Mouse (Mus musculus) heart, adult 9 months (tissue): ENCODE measurements around the gene Rps23.
"Not testable (repeated sequence)": the region's sequence is repeated elsewhere in the genome, so short reads cannot be mapped to it uniquely, and the experiment has no call there.

Source experiments
- DNase-seq, 2 experiments: peaks; one replicate each; pipeline ENCODE4 v3.0.0; 2022; ENCODE audit warnings: low spot score in 2 of 2

The Rps23 gene

DNA sequence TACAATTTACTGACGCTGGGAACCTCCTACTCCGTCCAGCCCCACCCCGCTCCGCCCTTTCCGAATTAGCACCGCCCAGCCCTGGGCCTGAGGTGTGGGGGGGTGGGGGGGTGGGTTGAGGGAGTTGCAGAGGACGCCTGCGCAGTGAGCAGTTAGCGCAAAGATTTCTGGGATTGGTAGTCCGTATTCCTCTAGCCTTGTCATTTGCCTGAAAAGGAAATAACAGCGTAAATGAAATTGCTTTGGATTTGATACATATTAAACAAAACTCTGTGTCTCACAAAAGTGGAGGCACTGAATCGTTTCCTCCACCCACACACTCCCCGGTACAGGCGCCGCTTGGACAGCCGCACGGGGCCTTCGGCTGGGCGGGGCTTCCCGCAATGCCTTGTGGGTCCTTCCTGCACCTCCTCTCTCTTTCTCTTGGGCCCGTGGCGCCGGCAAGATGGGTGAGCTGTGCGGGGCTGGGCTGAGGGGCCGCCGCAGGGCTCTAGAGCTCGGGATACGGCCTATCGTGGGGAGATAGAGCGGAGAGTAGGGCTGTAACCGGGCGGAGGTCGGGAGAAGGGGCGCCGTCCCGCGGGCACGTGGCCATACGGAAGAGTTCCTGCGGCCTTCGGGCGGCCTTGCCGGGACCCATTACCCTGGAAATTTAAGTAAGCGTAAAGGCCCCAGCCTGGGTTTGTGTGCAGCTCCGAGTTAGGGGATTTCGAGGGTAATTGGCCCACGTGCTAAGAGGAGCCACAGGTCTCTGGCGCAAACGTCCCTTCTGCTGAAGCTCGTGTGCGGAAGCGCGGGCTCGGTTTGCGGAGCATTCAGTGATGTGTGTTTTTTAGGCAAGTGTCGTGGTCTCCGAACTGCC lies at the start of gene Rps23:
Gene Rps23, plus strand, starts transcription at position 208 of the 862 bp plus-strand sequence.
- peak; percentile 82 to 91 for DNase-seq

DNA sequence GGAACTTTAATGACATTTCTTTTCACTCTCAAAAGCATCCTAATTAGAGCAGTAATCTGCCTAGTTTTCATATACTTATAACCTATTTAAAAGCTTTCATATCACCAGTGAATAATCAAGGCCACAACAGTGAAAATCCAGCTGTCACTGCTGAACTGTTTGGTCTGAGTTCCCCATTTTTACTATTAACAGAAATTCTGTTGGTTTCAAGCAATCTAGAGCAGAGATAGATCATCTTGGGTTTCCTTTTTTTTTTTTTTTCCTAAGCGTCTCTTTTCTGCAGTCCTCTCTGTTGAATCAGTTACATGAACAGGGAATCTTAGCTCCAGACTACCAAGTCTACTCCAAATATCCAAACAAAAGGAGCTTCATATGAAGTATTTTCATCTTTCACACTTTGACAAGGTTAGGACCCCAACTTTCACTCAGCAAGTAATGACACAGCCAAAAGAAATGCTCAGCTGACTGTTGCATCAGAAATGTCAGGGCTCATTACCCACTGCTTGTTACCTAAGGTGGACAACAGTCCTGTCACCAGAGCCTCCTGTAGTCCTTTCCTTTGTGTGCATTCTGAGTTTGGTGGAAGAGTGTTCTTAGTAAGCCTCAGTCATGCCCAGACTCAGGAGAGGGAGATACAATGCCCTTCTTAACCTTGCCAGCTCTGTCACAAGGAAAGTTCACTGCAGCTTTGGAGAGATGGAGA lies 40.9 kb upstream of the Rps23 start:
- DNase-seq: no peak

DNA sequence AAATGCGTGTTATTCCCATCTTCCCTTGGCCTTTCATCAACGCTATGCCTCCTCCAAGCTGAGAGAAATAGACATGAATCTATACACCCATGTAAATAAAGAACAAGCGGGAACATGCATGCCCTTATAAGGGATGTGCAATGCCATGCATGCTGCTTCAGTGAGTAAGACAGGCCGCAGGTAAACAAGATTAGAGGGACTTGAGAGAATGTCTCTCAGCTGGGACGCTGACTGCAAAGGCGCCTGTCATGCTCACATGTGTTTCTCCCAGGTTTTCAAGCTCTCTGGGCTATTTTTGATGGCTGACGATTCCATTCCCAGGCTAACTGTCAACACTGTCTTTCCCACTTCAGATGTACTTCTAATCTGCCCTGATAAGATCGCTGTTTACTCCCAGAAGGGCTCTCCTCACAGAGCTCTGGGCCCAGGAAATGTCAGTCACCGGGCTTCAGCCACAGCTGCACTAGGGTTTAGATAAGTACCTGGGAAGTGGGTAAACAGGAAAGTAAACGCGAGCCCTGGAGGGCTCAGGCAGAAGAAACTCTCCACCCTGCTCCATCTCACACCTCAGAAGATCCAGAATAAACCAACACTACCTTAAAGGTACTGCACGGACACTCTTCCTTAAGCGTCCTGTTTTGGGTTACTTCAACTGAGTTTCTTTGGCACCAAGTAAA lies 36.8 kb upstream of the Rps23 start:
- peak; percentile 45 to 71 for DNase-seq

DNA sequence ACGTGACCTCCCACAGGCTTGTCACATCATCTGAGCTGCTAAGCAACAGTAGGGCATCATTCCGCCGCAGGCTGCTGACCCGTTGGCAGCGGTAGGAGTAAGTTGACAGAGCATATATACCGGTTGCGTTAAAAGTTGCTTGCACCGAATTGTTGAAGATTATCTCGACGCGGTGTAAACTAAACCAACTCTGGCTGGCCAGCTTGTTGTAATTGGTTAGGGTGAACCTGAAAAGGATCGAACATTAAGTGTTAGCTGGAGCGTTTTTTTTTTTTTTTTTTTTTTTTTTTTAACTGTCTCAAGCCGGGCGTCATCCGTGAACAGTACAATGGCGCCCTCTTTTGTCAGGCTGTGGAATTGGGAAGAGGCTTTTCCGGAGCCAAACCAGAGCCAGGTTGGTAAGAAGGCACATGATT lies 36.2 kb upstream of the Rps23 start:
- peak; percentile 15 to 49 for DNase-seq

DNA sequence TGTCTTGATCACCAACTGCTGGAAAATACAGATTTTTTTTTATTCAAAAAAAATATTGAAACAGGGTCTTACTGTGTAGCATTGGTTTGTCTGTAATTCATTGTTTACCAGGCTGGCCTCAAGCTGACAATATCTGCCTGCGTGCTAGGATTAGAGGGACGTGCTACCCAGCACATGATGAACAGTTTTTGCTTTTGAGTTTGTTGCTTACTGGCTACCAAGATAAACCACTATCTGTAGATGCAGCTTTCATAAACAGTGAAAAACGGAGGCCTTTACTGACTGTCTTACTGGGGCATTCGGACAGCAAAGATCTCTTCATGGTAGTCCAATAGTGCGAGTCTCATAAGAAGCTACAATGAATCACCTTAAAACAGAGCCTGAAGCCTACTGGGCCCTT lies 32.6 kb upstream of the Rps23 start:
- no peak for DNase-seq

DNA sequence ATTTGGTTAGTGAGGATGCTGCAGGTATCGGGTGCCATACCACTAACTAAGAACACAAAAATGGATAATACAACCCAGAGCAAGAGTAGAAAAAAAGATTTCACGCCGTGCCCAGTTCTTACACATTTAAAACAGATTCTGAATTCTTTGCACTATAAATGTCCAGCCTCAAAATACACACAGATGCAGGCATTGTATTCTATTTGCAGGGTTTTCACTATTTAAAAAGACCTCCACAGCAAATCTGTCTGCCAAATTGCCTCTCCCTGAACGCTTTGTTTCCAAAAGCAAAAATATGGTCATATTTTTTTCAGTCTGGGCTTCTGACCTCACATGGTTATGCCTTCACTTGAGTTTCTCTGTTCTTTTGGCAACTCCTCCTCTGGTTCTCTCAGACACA lies 27.9 kb upstream of the Rps23 start:
- no peak for DNase-seq

DNA sequence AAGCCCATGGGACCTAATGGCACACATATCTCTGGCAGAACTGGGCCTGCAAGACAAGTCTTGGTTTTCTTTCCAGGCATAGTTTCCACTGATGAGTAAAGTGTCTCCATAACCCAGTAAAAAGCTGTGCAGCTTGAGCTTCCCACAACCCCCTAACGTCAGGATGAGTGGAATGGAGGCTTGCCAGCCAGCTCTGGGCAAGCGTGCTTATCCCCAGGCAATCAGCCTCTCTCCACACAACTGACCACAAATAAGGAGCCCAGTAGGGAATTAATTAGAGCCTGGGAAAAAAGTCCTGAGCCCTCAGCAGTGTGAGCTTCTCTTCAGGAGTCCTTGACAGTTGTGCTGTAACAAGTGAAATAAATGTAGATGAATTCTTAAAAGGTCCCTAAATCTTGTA lies 26.7 kb upstream of the Rps23 start:
- no peak for DNase-seq

DNA sequence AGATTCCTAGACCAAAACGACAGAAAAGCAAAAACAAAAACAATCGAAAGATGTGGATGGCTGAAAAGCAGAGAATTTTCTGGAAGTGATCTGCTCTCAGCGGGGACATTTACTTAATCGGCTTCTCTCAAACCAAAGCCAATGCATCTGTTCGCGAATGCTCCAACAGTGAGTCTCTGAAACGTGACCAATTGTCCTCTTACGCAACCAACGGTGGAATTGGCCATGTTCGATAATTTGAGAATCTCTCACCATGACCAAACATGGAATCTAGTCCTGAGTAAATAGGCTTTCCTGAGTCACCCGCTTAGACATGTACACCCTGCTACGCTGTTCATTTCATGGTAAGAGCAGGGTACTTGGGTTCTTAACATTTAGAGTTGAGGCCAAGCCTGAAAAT lies 25.9 kb upstream of the Rps23 start:
- no peak for DNase-seq

DNA sequence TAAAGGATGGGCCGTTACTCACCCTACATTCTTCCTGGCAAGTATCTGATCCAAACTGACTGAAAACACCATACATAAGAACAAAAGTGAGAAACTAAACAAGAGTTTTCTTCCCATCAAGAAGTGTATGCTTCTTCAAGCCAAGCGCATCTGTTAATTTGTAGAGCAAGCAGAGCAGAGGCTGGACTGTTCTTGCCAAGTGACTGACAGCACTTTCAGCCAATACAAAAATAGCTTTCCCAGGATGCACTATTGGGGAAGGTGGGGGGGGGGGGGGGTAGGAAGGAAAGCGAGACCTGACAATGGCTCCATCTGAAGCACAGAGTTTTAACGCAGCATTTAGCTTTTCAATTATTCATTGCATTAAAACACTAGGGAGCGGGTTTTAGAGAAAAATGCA lies 17.6 kb upstream of the Rps23 start, which contains the start of gene Atp6ap1l:
Gene Atp6ap1l, minus strand, starts transcription at position 180 of the 400 bp plus-strand sequence.
- DNase-seq: no peak

DNA sequence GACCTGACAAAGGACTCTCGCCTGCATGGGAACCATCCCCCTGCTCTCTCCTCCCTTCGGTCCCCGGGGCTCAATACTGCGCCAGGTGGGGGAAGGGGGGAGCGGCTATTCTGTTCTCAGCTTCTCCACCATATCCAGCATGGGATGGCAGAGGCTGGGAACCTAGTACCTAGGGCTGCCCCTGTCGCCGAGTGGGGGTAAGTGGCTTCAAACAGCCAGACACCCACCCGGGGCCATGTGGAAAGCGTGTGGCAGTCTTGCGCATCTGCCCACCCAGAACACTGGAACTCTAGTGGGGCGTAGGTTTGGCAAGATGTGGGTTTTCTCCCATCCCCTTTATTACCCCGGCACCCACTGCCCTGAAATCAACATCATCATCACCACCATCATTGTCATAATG lies 15.4 kb upstream of the Rps23 start:
- DNase-seq: no peak

DNA sequence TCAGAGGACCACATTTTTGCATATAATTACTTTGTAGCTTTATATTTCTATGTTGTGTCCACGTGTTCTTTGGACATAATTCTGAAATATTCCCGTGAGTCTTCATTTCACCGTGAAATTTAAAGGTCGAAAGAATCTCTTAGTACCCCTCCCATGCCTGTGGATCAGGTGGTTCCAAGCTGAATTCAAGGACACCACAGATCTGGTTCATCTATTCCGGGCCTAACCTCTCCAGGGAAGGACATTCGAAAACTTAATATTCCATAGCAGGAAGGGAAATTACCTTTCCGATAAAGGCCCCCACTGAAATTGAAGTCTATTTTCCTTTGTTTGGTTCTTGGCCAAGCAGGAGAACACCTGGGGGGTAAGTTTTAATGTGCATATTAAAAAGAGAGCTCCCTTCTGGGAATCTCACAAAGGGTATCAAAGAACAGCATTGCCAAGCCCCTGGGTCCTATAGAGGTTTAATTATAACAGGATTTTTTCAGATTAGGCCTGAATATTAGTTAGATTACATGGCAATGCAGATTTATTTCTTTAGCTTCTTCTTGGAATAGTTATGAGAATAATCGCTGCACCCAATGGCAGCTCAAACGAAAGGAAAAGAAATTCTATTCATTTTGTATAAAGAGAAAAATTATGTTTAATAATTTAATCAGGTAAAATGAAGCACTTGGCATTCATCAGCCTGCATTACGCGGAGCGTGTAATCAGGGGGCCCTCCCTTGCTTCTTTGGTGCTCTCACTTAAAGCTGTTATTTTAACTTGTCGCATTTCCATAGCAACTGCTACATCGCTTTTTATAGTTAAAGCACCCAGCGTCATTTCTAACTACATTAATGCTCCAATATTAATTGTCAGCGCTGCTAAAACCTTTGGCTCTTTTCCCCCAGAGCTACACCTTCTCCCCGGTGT lies 9.7 kb upstream of the Rps23 start:
- DNase-seq: no peak

DNA sequence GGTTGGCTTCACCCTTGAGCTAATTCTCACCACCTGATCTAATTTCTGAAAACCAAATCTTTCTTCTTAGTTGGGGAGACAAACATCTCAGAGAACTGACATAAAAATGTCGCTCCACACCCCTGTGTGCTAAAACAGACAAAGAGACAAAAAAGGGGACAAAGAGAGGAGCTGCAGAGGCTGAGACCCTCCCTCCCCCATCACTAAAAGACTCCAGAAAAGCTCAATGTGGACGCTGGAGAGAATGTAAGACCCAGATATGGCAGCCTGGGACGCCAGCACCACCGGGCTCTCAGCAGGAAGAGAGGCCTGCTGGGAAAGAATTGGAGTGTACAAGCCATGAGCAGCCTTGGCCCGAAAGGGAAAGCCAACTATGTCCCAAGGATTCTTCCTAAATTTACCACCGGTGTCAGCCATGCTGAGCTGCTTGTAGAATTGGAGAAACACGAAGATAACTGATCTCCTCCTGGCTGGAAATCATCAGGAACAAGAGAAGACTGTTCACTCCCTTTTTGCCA lies 9.0 kb upstream of the Rps23 start:
- no peak for DNase-seq

DNA sequence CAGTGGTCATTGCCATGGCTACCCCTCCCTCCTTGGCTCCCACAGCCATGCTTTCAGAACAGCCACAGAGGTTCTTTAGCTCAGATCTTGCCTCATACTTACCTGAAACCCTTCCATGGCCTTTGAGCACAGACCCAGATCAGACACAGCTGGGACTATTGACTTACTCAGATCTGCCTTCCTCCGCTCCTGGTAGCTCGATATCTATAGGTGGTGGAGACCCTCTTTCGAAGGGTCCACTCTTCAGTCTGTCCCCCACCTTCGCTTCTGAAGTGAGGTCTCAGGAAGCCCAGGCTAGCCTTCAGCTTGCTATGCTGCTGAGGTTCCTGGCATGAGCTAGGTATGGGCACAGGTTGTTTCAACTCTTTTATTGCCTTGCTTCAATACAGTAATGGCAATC lies 8.0 kb upstream of the Rps23 start:
- DNase-seq: no peak

DNA sequence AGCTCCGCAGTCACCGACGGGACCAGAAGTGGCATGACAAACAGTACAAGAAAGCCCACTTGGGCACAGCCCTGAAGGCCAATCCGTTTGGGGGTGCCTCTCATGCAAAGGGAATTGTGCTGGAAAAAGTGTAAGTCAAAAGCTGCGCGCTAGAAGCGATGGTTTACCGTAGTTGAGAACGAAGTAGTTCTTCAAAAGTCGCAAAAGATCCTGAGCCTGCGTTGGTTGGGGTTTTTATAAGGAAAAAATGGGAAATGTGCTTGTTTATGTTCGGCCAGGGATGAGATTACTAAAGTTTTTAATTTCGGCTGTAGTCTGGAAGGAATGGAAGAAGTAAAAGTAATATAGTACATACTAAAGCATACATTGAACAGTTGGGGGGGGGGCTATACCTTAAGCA lies 859 bp downstream of the Rps23 start:
- DNase-seq: not testable (repeated sequence)

DNA sequence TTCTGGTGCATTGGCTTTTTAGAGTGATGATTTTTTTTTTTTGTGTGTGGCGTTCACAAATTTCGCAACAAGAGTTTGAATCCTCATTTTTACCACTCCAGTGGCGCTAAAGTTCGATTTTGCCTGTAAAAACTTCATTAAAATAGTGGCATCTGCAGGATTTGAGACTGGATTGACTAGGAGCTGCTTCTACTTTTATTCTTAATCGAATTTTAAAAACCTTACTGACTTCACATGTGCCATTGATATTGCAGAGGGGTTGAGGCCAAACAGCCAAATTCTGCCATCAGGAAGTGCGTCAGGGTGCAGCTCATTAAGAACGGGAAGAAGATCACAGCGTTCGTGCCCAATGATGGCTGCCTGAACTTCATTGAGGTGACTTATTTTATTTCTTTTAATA lies 1.3 kb downstream of the Rps23 start:
- DNase-seq: no peak

DNA sequence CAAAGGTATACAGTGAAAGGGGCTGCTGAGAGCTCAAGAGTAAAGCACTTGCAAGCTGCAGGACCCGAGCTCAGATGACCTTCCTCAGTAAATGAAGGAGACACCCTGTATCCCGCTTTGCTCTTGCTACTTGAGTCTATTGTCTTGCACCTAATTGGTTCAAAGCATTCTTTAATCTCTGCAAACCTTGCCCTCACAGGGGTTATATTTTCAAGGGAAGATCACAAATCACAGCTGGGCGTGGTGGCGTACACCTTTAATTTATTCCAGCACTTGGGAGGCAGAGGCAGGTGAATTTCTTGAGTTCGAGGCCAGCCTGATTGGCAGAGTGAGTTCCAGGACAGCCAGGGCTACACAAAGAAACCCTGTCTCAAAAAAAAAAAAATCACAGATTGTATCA lies 2.4 kb downstream of the Rps23 start:
- DNase-seq: no peak

DNA sequence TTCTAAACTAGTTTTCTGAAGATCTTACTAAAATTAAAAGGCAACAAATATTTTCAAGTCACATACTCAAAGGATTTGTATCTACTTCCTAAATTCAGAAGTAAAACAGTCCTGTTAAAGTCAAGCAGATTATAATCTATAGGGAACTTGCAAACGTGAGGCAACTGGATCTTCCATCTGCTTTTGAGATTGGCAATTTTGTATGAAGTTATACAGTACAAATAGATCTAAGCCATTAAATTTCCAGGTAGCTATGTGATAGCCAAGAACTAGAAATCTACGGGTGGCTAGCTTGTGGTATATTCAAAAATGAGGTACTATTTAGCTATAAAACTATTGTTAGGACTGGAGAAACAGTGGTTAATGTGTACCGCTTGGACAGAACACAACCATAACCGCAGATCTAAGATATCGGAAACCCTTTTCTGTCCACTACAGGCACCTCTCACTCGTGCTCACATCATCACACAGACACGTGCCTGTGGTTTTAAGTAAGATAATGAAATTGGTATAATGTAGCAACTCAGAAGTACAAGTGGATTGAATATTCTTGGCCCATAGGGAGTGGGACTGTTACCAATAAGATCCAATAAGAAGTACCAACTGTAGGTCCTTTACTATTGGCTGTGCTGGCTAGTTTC lies 3.5 kb downstream of the Rps23 start:
- DNase-seq: no peak

DNA sequence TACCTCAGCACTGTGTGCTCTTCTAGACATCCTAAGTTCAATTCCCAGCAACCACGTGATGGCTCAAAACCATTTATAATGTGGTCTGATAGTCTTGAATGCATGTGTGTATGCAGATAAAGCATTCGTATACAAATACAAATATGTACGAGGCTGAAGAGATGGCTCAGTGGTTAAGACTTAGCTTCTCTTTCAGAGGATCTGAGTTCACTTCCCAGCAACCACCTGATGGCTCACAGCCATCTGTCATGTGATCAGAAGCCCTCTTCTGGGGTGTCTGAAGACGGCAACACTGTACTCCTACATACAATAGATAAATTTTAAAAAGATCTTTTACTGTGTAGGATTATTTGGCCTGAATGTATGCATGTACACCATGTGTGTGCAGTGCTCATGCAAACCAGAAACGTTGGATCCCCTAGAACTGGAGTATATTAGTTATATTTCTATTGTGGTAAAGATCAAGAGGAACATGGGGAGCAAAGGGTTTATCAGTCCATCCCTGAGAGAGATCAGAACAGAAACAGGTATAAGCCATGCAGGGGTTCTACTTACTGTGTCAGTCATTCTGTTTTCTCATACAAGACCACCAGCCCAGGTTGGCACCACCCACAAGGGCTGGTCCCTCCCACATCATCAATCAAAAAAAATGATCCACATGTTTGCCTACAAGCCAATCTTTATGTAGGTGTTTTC lies 4.3 kb downstream of the Rps23 start:
- no peak for DNase-seq

DNA sequence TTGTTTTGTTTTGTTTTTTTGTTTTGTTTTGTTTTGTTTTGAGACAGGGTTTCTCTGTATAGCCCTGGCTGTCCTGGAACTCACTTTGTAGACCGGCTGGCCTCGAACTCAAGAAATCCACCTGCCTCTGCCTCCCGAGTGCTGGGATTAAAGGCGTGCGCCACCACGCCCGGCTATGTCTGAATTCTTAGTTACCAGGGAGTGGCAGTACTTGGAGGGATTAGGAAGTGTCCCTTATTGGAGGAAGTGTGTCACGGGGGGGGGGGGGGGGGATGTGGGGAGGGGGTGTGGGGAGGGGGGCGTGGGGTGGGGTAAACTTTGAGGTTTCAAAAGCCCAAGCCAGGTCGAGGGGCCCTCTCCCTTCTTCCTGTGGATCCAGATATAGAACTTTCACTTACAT lies 5.5 kb downstream of the Rps23 start:
- DNase-seq: not testable (repeated sequence)

DNA sequence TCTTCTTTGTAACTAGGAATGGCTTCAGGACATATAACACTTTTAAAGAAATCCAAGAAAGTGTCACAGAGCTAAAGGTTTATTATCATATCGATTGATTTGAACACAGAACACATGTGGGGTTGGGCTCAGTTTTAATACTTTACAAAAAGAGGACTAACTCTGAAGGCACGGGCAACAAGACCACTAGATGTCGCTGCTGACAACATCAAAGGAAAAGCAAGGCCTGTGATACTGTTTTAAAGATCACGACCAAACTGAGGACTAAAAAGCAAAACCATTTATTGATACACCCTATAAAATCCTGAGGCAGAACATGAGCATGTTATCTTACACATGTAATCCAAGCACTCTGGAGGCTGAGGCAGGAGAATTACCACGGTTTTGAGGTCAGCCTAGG lies 7.1 kb downstream of the Rps23 start:
- DNase-seq: peak; percentile 19 to 55
